Mouse (Mus musculus): ENCODE measurements around the gene Zfp568.

DNA sequence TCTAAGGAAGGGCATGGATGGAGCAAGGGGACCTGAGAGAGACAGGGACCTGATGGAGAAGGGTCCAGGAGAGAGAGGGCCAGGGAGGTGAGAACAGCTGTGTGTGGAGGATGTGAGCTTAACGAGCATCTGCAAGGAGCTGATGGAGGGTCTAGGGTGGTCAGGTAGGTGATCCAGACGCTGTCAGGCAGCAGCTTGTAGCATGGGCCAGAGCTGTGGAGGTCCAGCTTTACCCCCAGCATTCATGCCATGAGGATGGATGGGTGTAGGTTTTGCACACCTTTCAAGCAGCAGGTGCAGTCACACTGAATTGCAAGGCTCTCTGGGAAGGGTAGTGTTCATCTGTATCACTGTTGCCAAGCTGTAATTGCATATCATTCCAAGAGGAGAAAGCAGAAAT lies 35.8 kb downstream of the Zfp568 start:
- TF ChIP-seq CTCF (IDR thresholded peaks at IDR 0.05; ENCODE audit: low read depth) (no peak), EP300 (optimal IDR thresholded peaks at IDR 0.05) (no peak)
